Mouse (Mus musculus) thymus, adult 2 months (tissue): ENCODE data around the gene Tnfrsf8.

ENCODE experiments used
- CTCF ChIP-seq: fragments of 200-500 bp; IDR thresholded peaks from 2 replicates; pipeline ENCODE4 v1.5.1; 2012; ENCODE audit warnings: mild to moderate bottlenecking, control low read depth, low read length, moderate library complexity, borderline replicate concordance; ENCODE audit not compliant: control insufficient read depth, poor library complexity, insufficient read depth; ENCODE audit errors: extremely low read depth
- POLR2A ChIP-seq: fragments of 200-500 bp; IDR thresholded peaks from 2 replicates; pipeline ENCODE4 v1.6.1; 2012; ENCODE audit warnings: mild to moderate bottlenecking, low read length, control low read depth, moderate library complexity; ENCODE audit not compliant: control insufficient read depth, poor library complexity, insufficient read depth; ENCODE audit errors: extremely low read depth

- TF ChIP-seq CTCF, result no peak
- TF ChIP-seq POLR2A, result no peak
Measured at GRCm38 (mm10) chr4:145337906-145338858, 23.2 kb upstream of the Tnfrsf8 start.
